Mouse (Mus musculus) hindbrain, embryonic 15.5 days (tissue): Measurements from ENCODE around the gene 1700019D03Rik. TPM values are rescaled to one million over a fixed set of nuclear protein-coding genes. Genes with fewer than 3 reads are reported as not detected.

Experiments
- ATAC-seq: fragments of 200-750 bp; cut with Nextera tagmentation; 2 replicates; pipeline ENCODE4 v1.8.0; 2017; ENCODE audit warnings: low read depth, moderate number of reproducible peaks, moderate TSS enrichment; ENCODE audit not compliant: low FRiP score
- H3K27ac ChIP-seq: fragments of 300-500 bp; sonication (generic); replicated peaks from 2 replicates; pipeline ENCODE4 v1.5.1; 2015; ENCODE audit warnings: mild to moderate bottlenecking, inconsistent platforms
- H3K27me3 ChIP-seq: fragments of 300-500 bp; sonication (generic); 2 replicates; pipeline ENCODE4 v1.6.1; 2015; ENCODE audit warnings: control low read depth, inconsistent platforms
- H3K36me3 ChIP-seq: fragments of 300-500 bp; sonication (generic); 2 replicates; pipeline ENCODE4 v1.6.1; 2015; ENCODE audit warnings: control low read depth, inconsistent platforms
- H3K4me1 ChIP-seq: fragments of 300-500 bp; sonication (generic); replicated peaks from 2 replicates; pipeline ENCODE4 v1.6.1; 2015; ENCODE audit warnings: control low read depth, inconsistent platforms
- H3K4me2 ChIP-seq: fragments of 300-500 bp; sonication (generic); 2 replicates; pipeline ENCODE4 v1.6.1; 2015; ENCODE audit warnings: moderate library complexity, mild to moderate bottlenecking, inconsistent platforms
- H3K4me3 ChIP-seq: fragments of 300-500 bp; sonication (generic); 2 replicates; pipeline ENCODE4 v1.5.1; 2015; ENCODE audit warnings: mild to moderate bottlenecking, inconsistent platforms
- H3K9ac ChIP-seq: fragments of 300-500 bp; sonication (generic); 2 replicates; pipeline ENCODE4 v1.6.1; 2015; ENCODE audit warnings: inconsistent platforms
- H3K9me3 ChIP-seq: fragments of 300-500 bp; sonication (generic); 2 replicates; pipeline ENCODE4 v1.6.1; 2016; ENCODE audit warnings: control low read depth, inconsistent platforms
- WGBS: fragments of 180-500 bp; shearing (Covaris S2); methylation state at CpG from one replicate; pipeline ENCODE4 v1.1.7; 2015; 5-methylcytosine and 5-hydroxymethylcytosine counted together
- polyA plus RNA-seq: library from polyadenylated mRNA; unstranded; fragments of >200 nt; fragmentation: Nextera tagmentation; extraction: Ambion mirVana; gene quantifications from 2 replicates; pipeline ENCODE4 v1.2.1, GENCODE M21; 2015

1700019D03Rik gene
- 4.2 and 4.8 TPM in 2 replicates for polyA plus RNA-seq

- Histone ChIP-seq H3K4me2 (no peak within 1 kb of the TSS), H3K27me3 (no peaks in the 10 kb centered on the region), H3K27ac (no peak within 1 kb of the TSS), H3K9ac (no peak within 1 kb of the TSS), H3K36me3 (no peaks in the 10 kb centered on the region), H3K4me1 (no peaks in the 10 kb centered on the region), H3K4me3 (no peak within 1 kb of the TSS), H3K9me3 (no peaks in the 10 kb centered on the region)
- no peak for ATAC-seq
- WGBS: 62% methylated on average over 5 of the region's 5 CpGs
Observed at GRCm38 (mm10) chr1:53020079-53020478, at the start of gene 1700019D03Rik. Gene 1700019D03Rik, minus strand, starts transcription at chr1:53020179.

GRCm38 (mm10) chr1:53063921-53064320 is 43.9 kb upstream of the 1700019D03Rik start:
- H3K4me3 ChIP-seq: no peak overlapping the region
- no peak overlapping the region for H3K9ac ChIP-seq
- H3K27me3 ChIP-seq: no peaks in the 10 kb centered on the region
- H3K9me3 ChIP-seq: no peaks in the 10 kb centered on the region
- ATAC-seq: no peak
- peaks cover 14% of the 10 kb centered on the region for H3K4me1 ChIP-seq
- WGBS: 90% methylated on average over 4 of the region's 4 CpGs
- no peak overlapping the region for H3K27ac ChIP-seq
- no peak overlapping the region for H3K4me2 ChIP-seq
- no peaks in the 10 kb centered on the region for H3K36me3 ChIP-seq

DNA sequence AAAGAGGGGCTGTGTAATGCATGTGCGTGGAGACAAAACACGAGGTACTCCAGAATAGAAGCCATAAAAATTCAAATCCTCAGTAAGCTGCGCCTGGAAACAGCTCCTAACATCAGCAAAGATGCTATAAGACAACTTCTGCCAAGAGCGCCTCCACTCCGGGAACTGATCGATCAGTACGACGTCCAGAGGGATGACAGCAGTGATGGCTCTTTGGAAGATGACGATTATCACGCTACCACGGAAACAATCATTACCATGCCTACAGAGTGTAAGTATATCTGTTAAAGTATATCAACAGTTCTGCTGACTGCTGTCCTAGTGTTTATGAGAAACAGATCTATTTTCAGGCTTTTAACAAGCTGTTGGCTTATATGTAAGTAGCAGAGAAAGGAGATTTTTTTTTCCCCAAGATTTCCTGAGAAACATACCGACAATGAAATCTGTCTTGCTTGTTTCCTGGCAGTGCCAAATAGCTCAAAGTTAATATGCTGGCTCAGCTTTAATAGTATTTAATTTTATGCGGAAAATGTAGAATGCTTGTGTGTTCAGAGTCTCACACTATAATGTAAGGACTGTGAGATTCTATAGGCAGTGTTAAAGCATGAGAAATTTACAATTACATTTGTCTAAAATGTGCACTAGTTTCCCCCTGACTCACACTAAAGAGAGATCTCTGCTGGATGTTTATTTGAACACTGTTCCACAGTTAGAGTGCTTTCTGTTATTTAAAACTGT is 42.1 kb upstream of the 1700019D03Rik start:
- H3K36me3 ChIP-seq: no peaks in the 10 kb centered on the region
- WGBS: 43% methylated on average over 13 of the region's 13 CpGs
- no peak for ATAC-seq
- H3K4me2 ChIP-seq: peak overlapping the region; percentile 35
- H3K27me3 ChIP-seq: no peaks in the 10 kb centered on the region
- no peak overlapping the region for H3K9ac ChIP-seq
- H3K9me3 ChIP-seq: no peaks in the 10 kb centered on the region
- H3K4me1 ChIP-seq: peaks cover 14% of the 10 kb centered on the region
- H3K27ac ChIP-seq: no peak overlapping the region
- H3K4me3 ChIP-seq: peak overlapping the region; percentile 7

GRCm38 (mm10) chr1:53061340-53061739 is 41.4 kb upstream of the 1700019D03Rik start, which contains the start of gene Mstn:
Gene Mstn, plus strand, starts transcription at chr1:53061640.
- peaks cover 14% of the 10 kb centered on the region for H3K4me1 ChIP-seq
- no peak within 1 kb of the TSS for H3K27ac ChIP-seq
- ATAC-seq: no peak
- WGBS: 63% methylated on average over 6 of the region's 6 CpGs
- H3K36me3 ChIP-seq: no peaks in the 10 kb centered on the region
- no peak within 1 kb of the TSS for H3K9ac ChIP-seq
- H3K9me3 ChIP-seq: no peaks in the 10 kb centered on the region
- peak within 1 kb of the TSS; percentile 7 for H3K4me3 ChIP-seq
- H3K27me3 ChIP-seq: no peaks in the 10 kb centered on the region
- peak within 1 kb of the TSS; percentile 35 for H3K4me2 ChIP-seq

GRCm38 (mm10) chr1:53060499-53060898 is 40.5 kb upstream of the 1700019D03Rik start:
- Histone ChIP-seq H3K4me1 (peaks cover 14% of the 10 kb centered on the region), H3K27ac (no peak overlapping the region), H3K36me3 (no peaks in the 10 kb centered on the region), H3K27me3 (no peaks in the 10 kb centered on the region), H3K9ac (no peak overlapping the region), H3K4me3 (no peak overlapping the region), H3K9me3 (no peaks in the 10 kb centered on the region), H3K4me2 (no peak overlapping the region)
- WGBS: 41% methylated on average over 8 of the region's 8 CpGs
- no peak for ATAC-seq

DNA sequence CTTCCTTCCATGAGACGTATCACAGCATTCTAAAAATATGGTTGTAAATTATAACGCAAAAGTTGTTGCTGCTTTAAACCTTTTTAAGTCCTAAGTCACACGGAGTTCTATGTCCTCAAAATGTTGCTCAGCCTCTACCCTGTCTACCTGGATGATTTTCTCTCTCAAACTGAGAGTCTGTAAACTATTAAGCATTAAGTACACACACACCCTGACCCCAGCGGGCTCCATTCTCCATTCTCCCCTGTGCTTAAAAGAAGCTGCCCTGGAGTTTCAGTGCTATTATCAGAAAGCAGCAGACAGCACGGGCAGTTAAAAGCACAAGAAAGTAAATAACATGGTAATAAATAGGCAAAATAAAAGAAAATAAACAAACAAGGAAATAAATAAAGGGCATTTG is 39.1 kb upstream of the 1700019D03Rik start:
- H3K4me2 ChIP-seq: no peak overlapping the region
- H3K9me3 ChIP-seq: no peaks in the 10 kb centered on the region
- H3K4me1 ChIP-seq: peaks cover 14% of the 10 kb centered on the region
- no peak for ATAC-seq
- H3K9ac ChIP-seq: no peak overlapping the region
- H3K4me3 ChIP-seq: no peak overlapping the region
- no peak overlapping the region for H3K27ac ChIP-seq
- H3K27me3 ChIP-seq: no peaks in the 10 kb centered on the region
- WGBS: 82% methylated on average over 5 of the region's 5 CpGs
- no peaks in the 10 kb centered on the region for H3K36me3 ChIP-seq

DNA sequence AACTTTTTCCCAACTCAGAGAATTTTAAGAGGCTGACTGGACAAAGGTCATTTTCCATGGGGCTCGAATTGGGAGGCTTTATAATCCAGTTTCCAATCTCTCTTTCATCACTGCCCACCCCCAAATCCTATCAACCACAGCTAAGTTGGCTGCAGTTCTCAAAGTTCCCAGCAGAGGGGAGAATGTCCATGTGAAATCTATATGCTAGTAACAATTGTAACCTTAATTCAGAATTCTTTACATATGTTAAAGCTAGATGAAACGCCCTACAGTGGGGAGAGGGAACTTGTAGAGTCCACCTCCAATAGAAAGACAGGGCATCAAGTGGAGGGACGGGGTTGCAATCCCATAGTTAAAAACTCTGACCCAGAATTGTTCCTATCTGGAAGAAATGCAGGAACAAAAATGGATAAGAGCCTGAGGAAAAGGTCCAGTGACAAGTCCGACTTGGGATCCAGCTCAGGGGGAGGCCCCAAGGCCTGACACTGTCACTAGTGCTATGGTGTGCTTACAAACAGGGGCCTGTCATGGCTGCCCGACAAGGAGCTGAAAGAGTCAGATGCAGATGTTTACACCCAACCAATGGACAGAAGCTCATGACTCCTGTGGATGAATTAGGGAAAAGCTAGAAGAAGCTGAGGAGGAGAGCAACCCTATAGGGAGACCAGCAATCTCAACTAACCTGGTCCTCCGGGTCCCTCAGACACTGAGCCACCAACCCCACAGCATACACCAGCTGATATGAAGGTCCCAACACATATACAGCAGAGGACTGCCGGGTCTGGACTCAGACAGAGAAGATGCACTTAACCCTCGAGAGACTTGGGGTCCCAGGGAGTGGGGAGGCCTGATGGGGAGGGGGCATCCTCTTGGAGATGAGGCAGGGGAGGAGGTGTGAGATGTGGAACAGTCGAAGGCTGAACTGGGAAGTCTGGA is 33.4 kb upstream of the 1700019D03Rik start:
- Histone ChIP-seq H3K9ac (no peak overlapping the region), H3K9me3 (no peaks in the 10 kb centered on the region), H3K4me2 (no peak overlapping the region), H3K27me3 (no peaks in the 10 kb centered on the region), H3K4me3 (no peak overlapping the region), H3K4me1 (no peaks in the 10 kb centered on the region), H3K27ac (no peak overlapping the region), H3K36me3 (no peaks in the 10 kb centered on the region)
- WGBS: 54% methylated on average over 9 of the region's 9 CpGs
- ATAC-seq: peak; percentile 68

GRCm38 (mm10) chr1:53049763-53050427 is 29.9 kb upstream of the 1700019D03Rik start:
- H3K4me3 ChIP-seq: no peak overlapping the region
- 83% methylated on average over 8 of the region's 8 CpGs for WGBS
- no peaks in the 10 kb centered on the region for H3K9me3 ChIP-seq
- no peak overlapping the region for H3K4me2 ChIP-seq
- H3K4me1 ChIP-seq: no peaks in the 10 kb centered on the region
- no peak overlapping the region for H3K9ac ChIP-seq
- H3K27ac ChIP-seq: no peak overlapping the region
- no peak for ATAC-seq
- H3K36me3 ChIP-seq: no peaks in the 10 kb centered on the region
- H3K27me3 ChIP-seq: no peaks in the 10 kb centered on the region

DNA sequence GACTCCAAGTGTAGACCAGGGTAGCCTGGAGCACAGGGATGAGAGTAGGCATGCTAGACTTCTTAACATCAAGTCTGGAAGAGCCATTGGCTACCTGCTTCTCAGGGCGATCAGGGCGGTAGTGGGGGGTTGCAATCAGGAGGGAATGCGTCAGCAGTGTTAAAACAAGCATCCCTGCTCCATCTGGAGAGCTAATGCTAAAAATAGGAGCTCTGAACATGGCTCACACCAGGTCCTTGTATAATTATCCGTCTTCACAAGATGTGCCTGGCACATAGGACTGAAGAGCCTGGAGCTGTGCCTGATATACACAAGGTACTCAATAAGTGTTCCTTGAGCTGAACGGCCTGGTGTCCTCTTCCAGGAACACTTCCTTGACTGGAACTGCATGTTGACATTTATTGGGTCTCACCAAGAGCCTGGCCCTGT is 17.5 kb upstream of the 1700019D03Rik start:
- Histone ChIP-seq H3K36me3 (no peaks in the 10 kb centered on the region), H3K27ac (no peak overlapping the region), H3K27me3 (no peaks in the 10 kb centered on the region), H3K4me1 (no peaks in the 10 kb centered on the region), H3K4me2 (no peak overlapping the region), H3K9ac (no peak overlapping the region), H3K4me3 (no peak overlapping the region), H3K9me3 (no peaks in the 10 kb centered on the region)
- ATAC-seq: no peak
- WGBS: 92% methylated on average over 5 of the region's 5 CpGs

DNA sequence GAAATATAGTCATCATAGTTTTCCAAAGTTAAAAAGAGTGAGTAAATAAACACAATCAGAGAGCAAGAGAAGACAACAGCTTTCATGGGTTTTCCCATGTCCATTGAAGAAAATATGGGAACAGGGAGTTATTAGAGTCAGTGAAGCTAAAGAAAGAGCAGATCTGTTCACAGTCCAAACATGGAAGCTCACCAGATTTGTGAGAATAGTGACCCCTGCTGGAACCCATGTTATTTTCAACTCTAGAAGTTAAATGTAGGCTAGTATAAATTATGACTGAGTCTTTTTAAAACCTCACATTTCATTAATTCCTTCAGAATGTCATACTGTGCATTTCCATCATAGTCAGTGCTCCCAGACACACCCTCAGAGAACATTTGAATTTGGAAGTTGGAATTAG is 12.6 kb upstream of the 1700019D03Rik start:
- ATAC-seq: no peak
- H3K9me3 ChIP-seq: no peaks in the 10 kb centered on the region
- H3K27me3 ChIP-seq: no peaks in the 10 kb centered on the region
- H3K4me2 ChIP-seq: no peak overlapping the region
- no peaks in the 10 kb centered on the region for H3K4me1 ChIP-seq
- H3K27ac ChIP-seq: no peak overlapping the region
- no peak overlapping the region for H3K4me3 ChIP-seq
- H3K9ac ChIP-seq: no peak overlapping the region
- H3K36me3 ChIP-seq: no peaks in the 10 kb centered on the region

DNA sequence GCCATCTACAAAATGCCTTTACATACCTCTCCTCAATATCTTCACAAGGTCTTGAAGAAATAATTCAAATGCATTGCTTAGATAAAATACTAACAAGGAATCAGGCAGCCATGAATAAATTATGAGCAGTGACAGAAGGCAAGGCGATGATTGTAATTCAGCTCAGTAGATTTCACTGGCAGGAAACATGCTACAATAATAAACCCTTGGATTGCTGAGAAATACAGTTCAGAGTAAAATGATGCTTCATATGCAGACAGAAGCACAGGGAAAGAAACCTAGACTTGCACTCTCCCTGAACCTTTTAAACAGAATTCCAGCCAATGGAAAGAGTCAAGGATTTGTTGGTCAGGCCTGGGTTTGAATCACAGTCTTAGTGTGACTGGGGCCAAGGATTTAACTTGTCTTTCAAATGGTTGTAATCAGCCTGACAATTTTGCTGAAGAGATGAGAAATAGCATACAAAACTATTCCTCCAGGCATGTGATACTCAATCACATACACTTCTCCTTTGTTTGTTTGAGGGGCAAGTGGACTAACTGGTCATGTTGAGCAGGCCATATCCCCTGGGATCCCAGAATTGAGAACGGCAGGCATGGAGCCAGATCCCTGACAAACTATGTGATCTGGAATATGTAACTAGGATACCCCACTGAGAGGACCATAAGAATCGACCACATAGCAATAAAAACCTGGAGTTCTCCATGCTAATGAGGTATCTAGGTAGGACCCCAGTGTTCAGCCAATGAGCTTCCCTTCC is 1.1 kb downstream of the 1700019D03Rik start:
- no peak for ATAC-seq
- Histone ChIP-seq H3K9me3 (no peaks in the 10 kb centered on the region), H3K27me3 (no peaks in the 10 kb centered on the region), H3K9ac (no peak overlapping the region), H3K4me3 (no peak overlapping the region), H3K4me1 (no peaks in the 10 kb centered on the region), H3K36me3 (no peaks in the 10 kb centered on the region), H3K27ac (no peak overlapping the region), H3K4me2 (no peak overlapping the region)
- 47% methylated on average over 3 of the region's 3 CpGs for WGBS
